Mouse (Mus musculus) spleen, adult 18-20 months (tissue): Measurements from ENCODE around the gene Iqgap1.
"Not testable (repeated sequence)": the region's sequence is repeated elsewhere in the genome, so short reads cannot be mapped to it uniquely, and the experiment has no call there.

ENCODE experiments used
- DNase-seq, 2 experiments: peaks; one replicate each; pipeline ENCODE4 v3.0.0; 2022; ENCODE audit warnings: mixed read lengths in 2 of 2

Iqgap1 gene

GRCm38 (mm10) chr7:80766072-80766471 is 59.7 kb downstream of the Iqgap1 start:
- DNase-seq: no peak

- DNase-seq: no peak
Observed at GRCm38 (mm10) chr7:80763864-80764437, 61.8 kb downstream of the Iqgap1 start.

- no peak for DNase-seq
Observed at GRCm38 (mm10) chr7:80762297-80762696, 63.5 kb downstream of the Iqgap1 start.

- no peak for DNase-seq
Observed at GRCm38 (mm10) chr7:80754086-80754485, 71.7 kb downstream of the Iqgap1 start.

- DNase-seq: no peak
Observed at GRCm38 (mm10) chr7:80753613-80754012, 72.2 kb downstream of the Iqgap1 start.

- DNase-seq: no peak
Observed at GRCm38 (mm10) chr7:80749624-80750023, 76.2 kb downstream of the Iqgap1 start.

- not testable (repeated sequence) for DNase-seq
Observed at GRCm38 (mm10) chr7:80749109-80749508, 76.7 kb downstream of the Iqgap1 start.

- DNase-seq: no peak
Observed at GRCm38 (mm10) chr7:80747371-80747770, 78.4 kb downstream of the Iqgap1 start.

GRCm38 (mm10) chr7:80746166-80746761 is 79.5 kb downstream of the Iqgap1 start:
- DNase-seq: no peak

- DNase-seq: no peak
Observed at GRCm38 (mm10) chr7:80745746-80746145, 80.0 kb downstream of the Iqgap1 start.

- DNase-seq: no peak
Observed at GRCm38 (mm10) chr7:80745250-80745649, 80.5 kb downstream of the Iqgap1 start.

- DNase-seq: no peak
Observed at GRCm38 (mm10) chr7:80743920-80744630, 81.7 kb downstream of the Iqgap1 start.

- no peak for DNase-seq
Observed at GRCm38 (mm10) chr7:80742671-80743070, 83.1 kb downstream of the Iqgap1 start.

- peak; percentile 37 to 63 for DNase-seq
Observed at GRCm38 (mm10) chr7:80740954-80741353, 84.8 kb downstream of the Iqgap1 start.

- no peak for DNase-seq
Observed at GRCm38 (mm10) chr7:80736199-80736598, 89.6 kb downstream of the Iqgap1 start.

GRCm38 (mm10) chr7:80732986-80733385 is 92.8 kb downstream of the Iqgap1 start:
- DNase-seq: no peak

- peak; percentile 49 to 72 for DNase-seq
Observed at GRCm38 (mm10) chr7:80729662-80730061, 96.1 kb downstream of the Iqgap1 start.

GRCm38 (mm10) chr7:80721041-80721440 is 104.7 kb downstream of the Iqgap1 start:
- DNase-seq: no peak

GRCm38 (mm10) chr7:80719582-80719981 is 106.2 kb downstream of the Iqgap1 start:
- no peak for DNase-seq

- no peak for DNase-seq
Observed at GRCm38 (mm10) chr7:80719038-80719437, 106.7 kb downstream of the Iqgap1 start.

GRCm38 (mm10) chr7:80718471-80718870 is 107.3 kb downstream of the Iqgap1 start:
- peak; percentile 14 to 20 for DNase-seq

- no peak for DNase-seq
Observed at GRCm38 (mm10) chr7:80716758-80717157, 109.0 kb downstream of the Iqgap1 start.

- DNase-seq: no peak
Observed at GRCm38 (mm10) chr7:80715306-80715705, 110.5 kb downstream of the Iqgap1 start.

- DNase-seq: no peak
Observed at GRCm38 (mm10) chr7:80711496-80711895, 114.3 kb downstream of the Iqgap1 start.
